Mouse (Mus musculus) G1E (cell line): ENCODE measurements around the gene Lamtor2.

Experiments
- CTCF ChIP-seq: IDR thresholded peaks from 2 replicates; pipeline ENCODE4 v1.5.1; 2012; ENCODE audit warnings: low read depth, low read length, inconsistent platforms, mixed read lengths
- GATA1 ChIP-seq: IDR thresholded peaks from 2 replicates; pipeline ENCODE4 v1.6.1; 2012; ENCODE audit warnings: borderline replicate concordance, low read length, inconsistent platforms, mixed read lengths

DNA sequence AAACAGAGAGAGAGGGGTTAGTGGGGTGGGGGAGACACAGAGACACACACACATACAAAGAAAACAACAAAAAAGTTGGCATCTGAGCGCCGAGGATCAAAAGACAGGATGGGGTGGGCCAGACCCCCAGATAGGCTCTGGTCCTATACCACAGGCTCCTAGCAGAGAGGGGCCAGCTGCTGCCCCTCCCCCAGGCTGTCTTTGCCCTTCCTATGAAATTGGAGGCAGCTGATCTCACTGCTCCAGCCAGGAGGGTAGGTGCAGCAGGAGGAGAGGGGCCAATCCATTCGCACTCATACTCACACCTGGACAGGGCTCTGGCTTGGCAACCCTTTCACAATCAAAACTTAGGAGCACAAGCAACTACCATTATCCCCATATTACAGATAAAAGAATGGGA, 43.6 kb downstream of the Lamtor2 start:
- no peak for TF ChIP-seq CTCF
- no peak for TF ChIP-seq GATA1
